In genomic region chr13:11545841-11546240, GRCm38 (mm10) we compare ENCODE assay signal across 12 mouse cellular contexts.
DNase-seq lines count a peak whose midpoint lies in the region; ATAC-seq lines count a peak whose summit lies in the region.
"Had no signal": no experiment of that assay in that cellular context is flagged by ENCODE, and none has a peak within 500 bp of the region (broad histone marks: within the 10 kb centered on the region; RNA-seq: fewer than 3 reads in every experiment).

No protein-coding gene starts in this region.

- H3K4me1 ChIP-seq in hindbrain, embryonic 11.5 days (replicated peaks; ENCODE audit: control insufficient read depth, insufficient read depth, low read length), result no peaks in the 10 kb centered on the region
- no peaks in the 10 kb centered on the region for H3K4me1 ChIP-seq in hindbrain, embryonic 12.5 days
- no peaks in the 10 kb centered on the region for H3K4me1 ChIP-seq in embryonic facial prominence, embryonic 14.5 days (ENCODE audit: control insufficient read depth, insufficient read depth, low read length)
- H3K4me1 ChIP-seq in stomach, embryonic 15.5 days, result 0 out of 2 replicates have a peak, but pooled peaks cover 3% of the 10 kb centered on the region
- H3K4me1 ChIP-seq: liver, embryonic 13.5 days had no signal

- H3K27ac ChIP-seq in hindbrain, embryonic 11.5 days (ENCODE audit: low read depth, low read length), result no peak overlapping the region
- no peak overlapping the region for H3K27ac ChIP-seq in hindbrain, embryonic 12.5 days
- no peak overlapping the region for H3K27ac ChIP-seq in embryonic facial prominence, embryonic 14.5 days (replicated peaks; ENCODE audit: low read depth, low read length)
- no peak overlapping the region for H3K27ac ChIP-seq in stomach, embryonic 15.5 days
- H3K27ac ChIP-seq: liver, embryonic 13.5 days had no signal

- H3K36me3 ChIP-seq in hindbrain, embryonic 11.5 days (ENCODE audit: control insufficient read depth, insufficient read depth, low read length), result no peaks in the 10 kb centered on the region
- no peaks in the 10 kb centered on the region for H3K36me3 ChIP-seq in hindbrain, embryonic 12.5 days
- H3K36me3 ChIP-seq in embryonic facial prominence, embryonic 14.5 days (ENCODE audit: control insufficient read depth, insufficient read depth, low read length), result no peaks in the 10 kb centered on the region
- H3K36me3 ChIP-seq in stomach, embryonic 15.5 days, result no peaks in the 10 kb centered on the region
- H3K36me3 ChIP-seq: liver, embryonic 13.5 days had no signal

- H3K27me3 ChIP-seq in hindbrain, embryonic 11.5 days (ENCODE audit: control insufficient read depth, insufficient read depth, low read length), result no peaks in the 10 kb centered on the region
- H3K27me3 ChIP-seq in hindbrain, embryonic 12.5 days, result no peaks in the 10 kb centered on the region
- H3K27me3 ChIP-seq in embryonic facial prominence, embryonic 14.5 days (replicated peaks; ENCODE audit: control insufficient read depth, insufficient read depth, low read length), result no peaks in the 10 kb centered on the region
- no peaks in the 10 kb centered on the region for H3K27me3 ChIP-seq in stomach, embryonic 15.5 days (replicated peaks)
- H3K27me3 ChIP-seq: liver, embryonic 13.5 days had no signal

- no peaks in the 10 kb centered on the region for H3K9me3 ChIP-seq in hindbrain, embryonic 11.5 days (ENCODE audit: control insufficient read depth, low read length)
- no peaks in the 10 kb centered on the region for H3K9me3 ChIP-seq in hindbrain, embryonic 12.5 days (replicated peaks)
- no peaks in the 10 kb centered on the region for H3K9me3 ChIP-seq in embryonic facial prominence, embryonic 14.5 days (ENCODE audit: control insufficient read depth, low read length)
- H3K9me3 ChIP-seq in stomach, embryonic 15.5 days, result no peaks in the 10 kb centered on the region
- H3K9me3 ChIP-seq: liver, embryonic 13.5 days had no signal

- H3K9ac ChIP-seq in hindbrain, embryonic 11.5 days (ENCODE audit: low read depth, low read length), result no peak overlapping the region
- no peak overlapping the region for H3K9ac ChIP-seq in hindbrain, embryonic 12.5 days
- no peak overlapping the region for H3K9ac ChIP-seq in embryonic facial prominence, embryonic 14.5 days (ENCODE audit: low read depth, low read length)
- no peak overlapping the region for H3K9ac ChIP-seq in stomach, embryonic 15.5 days
- H3K9ac ChIP-seq: liver, embryonic 13.5 days had no signal

- DNase-seq in hindbrain, embryonic 11.5 days (ENCODE audit: low spot score), result peak; percentile 10
- peak; percentile 5 for DNase-seq in ovary, postnatal 14 days (ENCODE audit: low spot score)
- no peak for DNase-seq in ovary, postnatal 10 days (ENCODE audit: low spot score)
- peak; percentile 71 for DNase-seq in embryonic facial prominence, embryonic 14.5 days (ENCODE audit: low spot score)
- no peak for DNase-seq in spleen, postnatal 14 days (ENCODE audit: low spot score in 2 of 2)
- no peak for DNase-seq in urinary bladder, postnatal 25 days (ENCODE audit: low spot score)
- DNase-seq: cerebellum, adult 2 months; gastrocnemius, postnatal 10 days; liver, embryonic 13.5 days had no signal

- WGBS in hindbrain, embryonic 11.5 days, result 49% methylated on average over 7 of the region's 7 CpGs
- 48% methylated on average over 7 of the region's 7 CpGs for WGBS in hindbrain, embryonic 12.5 days
- 25% methylated on average over 7 of the region's 7 CpGs for WGBS in embryonic facial prominence, embryonic 14.5 days
- 19% methylated on average over 7 of the region's 7 CpGs for WGBS in stomach, embryonic 15.5 days

- no peak overlapping the region for H3K4me3 ChIP-seq in hindbrain, embryonic 11.5 days (ENCODE audit: low read depth, low read length)
- H3K4me3 ChIP-seq in hindbrain, embryonic 12.5 days, result no peak overlapping the region
- no peak overlapping the region for H3K4me3 ChIP-seq in embryonic facial prominence, embryonic 14.5 days (ENCODE audit: low read depth, low read length)
- no peak overlapping the region for H3K4me3 ChIP-seq in stomach, embryonic 15.5 days (replicated peaks)
- H3K4me3 ChIP-seq: liver, embryonic 13.5 days had no signal

- H3K4me2 ChIP-seq in hindbrain, embryonic 11.5 days (replicated peaks; ENCODE audit: low read depth, low read length), result no peak overlapping the region
- no peak overlapping the region for H3K4me2 ChIP-seq in hindbrain, embryonic 12.5 days (replicated peaks)
- no peak overlapping the region for H3K4me2 ChIP-seq in embryonic facial prominence, embryonic 14.5 days (ENCODE audit: low read depth, low read length)
- no peak overlapping the region for H3K4me2 ChIP-seq in stomach, embryonic 15.5 days
- H3K4me2 ChIP-seq: liver, embryonic 13.5 days; midbrain, embryonic 11.5 days had no signal

- no peak for ATAC-seq in hindbrain, embryonic 11.5 days (ENCODE audit: low FRiP score)
- ATAC-seq in hindbrain, embryonic 12.5 days (ENCODE audit: low FRiP score), result no peak
- no peak for ATAC-seq in embryonic facial prominence, embryonic 14.5 days (ENCODE audit: low read depth)
- 0 out of 2 replicates have a peak, but pooled peaks have one; percentile 47 for ATAC-seq in stomach, embryonic 15.5 days (ENCODE audit: insufficient read depth, low FRiP score, low read depth)

Comparison
In these comparisons a context has a peak if more than half of its experiments do, and no peak if none do; other contexts are left out.
1. DNase-seq: peak in hindbrain, embryonic 11.5 days (single experiment), ovary, postnatal 14 days (single experiment) and embryonic facial prominence, embryonic 14.5 days (single experiment); none in ovary, postnatal 10 days (single experiment), spleen, postnatal 14 days (0 of 2) and urinary bladder, postnatal 25 days (single experiment).